Mouse (Mus musculus) inflammation-experienced regulatory T-cells, adult 6 months (primary cell): Measurements from ENCODE around the gene Cpt1c. TPM values are rescaled to one million over a fixed set of nuclear protein-coding genes. Genes with fewer than 3 reads are reported as not detected.
"Not testable (repeated sequence)": the region's sequence is repeated elsewhere in the genome, so short reads cannot be mapped to it uniquely, and the experiment has no call there.

Source experiments
- ATAC-seq: one replicate; pipeline ENCODE4 v1.8.0; 2017
- polyA plus RNA-seq, 3 experiments: library from polyadenylated mRNA; unstranded; fragments of 100-300 nt; shearing (Covaris generic); gene quantifications; one replicate each; pipeline ENCODE4 v1.2.1; 2017

Cpt1c gene
- 1 to 10 TPM in 2 of 3 experiments, under 1 TPM in 1; 0.23 to 1.9 (median 1.5) TPM for polyA plus RNA-seq

GRCm38 (mm10) chr7:44974383-44975116 is at the start of gene Cpt1c:
Cpt1c (minus strand) TSS chr7:44974851.
- ATAC-seq: no peak

- ATAC-seq: not testable (repeated sequence)
Measured at GRCm38 (mm10) chr7:45023711-45024110, 49.1 kb upstream of the Cpt1c start.

DNA sequence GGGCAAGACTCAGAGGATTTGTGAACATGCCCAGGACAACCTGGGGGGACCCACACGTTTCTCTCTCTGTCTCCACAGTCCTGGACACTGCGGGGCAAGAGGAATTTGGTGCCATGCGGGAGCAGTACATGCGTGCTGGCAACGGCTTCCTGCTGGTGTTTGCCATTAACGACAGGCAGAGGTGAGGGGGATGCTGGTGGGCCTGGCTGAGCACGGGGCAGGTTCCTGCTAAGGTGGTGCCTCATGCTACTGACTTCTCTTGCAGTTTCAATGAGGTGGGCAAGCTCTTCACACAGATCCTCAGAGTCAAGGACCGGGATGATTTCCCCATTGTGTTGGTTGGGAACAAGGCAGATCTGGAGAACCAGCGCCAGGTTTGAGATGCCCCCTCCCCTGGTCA is 45.6 kb upstream of the Cpt1c start:
- ATAC-seq: no peak

DNA sequence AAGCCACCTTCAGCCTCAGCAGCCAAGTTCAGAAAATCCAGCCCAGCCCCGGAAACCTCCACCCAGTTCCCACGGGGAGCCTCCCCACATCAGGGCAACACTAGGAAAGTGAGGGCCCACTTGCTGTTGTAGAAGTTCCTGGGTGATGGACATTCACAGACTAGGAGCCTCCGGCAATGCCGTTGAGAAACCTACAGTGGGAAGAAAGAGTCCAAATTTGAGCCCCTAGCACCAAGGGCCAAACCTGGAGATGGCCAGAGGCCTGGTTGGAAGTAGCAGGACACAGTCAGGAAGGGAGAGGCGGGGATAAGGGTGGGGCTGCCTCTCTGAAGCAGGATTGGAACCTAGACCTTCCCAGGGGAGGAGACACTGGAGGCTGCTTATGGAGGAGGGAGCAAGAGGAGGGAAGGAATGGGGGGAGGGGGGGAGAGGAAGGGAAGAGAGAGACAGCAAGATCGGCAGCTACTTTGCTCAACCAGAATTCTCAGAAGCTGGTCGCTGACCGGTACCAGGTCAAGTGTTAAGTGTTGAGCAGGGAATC is 44.5 kb upstream of the Cpt1c start:
- no peak for ATAC-seq

GRCm38 (mm10) chr7:45017242-45018061 is 42.8 kb upstream of the Cpt1c start, which contains the start of gene Rras:
Rras (plus strand) TSS chr7:45017961.
- peak; percentile 83 for ATAC-seq

DNA sequence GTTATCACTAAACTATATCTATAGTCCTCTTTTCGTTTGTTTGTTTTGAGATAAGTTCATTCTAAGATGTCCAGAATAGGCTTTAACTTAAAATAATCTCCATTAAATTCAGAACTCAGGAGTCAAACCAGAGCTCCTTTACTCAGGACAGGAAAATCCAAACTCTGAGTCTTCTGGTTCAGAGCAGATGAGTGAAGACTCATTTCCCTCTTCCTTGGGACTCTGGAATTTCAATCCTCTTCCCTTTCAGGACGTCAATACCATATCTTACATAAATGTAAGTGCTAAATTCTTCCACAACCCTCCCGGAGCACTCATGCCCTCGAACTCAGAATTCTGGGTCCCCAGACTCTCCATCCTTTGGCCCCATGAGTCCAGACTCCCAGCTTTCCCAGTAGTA is 42.1 kb upstream of the Cpt1c start:
- no peak for ATAC-seq

- ATAC-seq: peak; percentile 78
Measured at GRCm38 (mm10) chr7:45015957-45016612, 41.4 kb upstream of the Cpt1c start, which contains the start of gene Scaf1. Scaf1 (minus strand) TSS chr7:45016363.

GRCm38 (mm10) chr7:45015344-45015956 is 40.8 kb upstream of the Cpt1c start:
- no peak for ATAC-seq

DNA sequence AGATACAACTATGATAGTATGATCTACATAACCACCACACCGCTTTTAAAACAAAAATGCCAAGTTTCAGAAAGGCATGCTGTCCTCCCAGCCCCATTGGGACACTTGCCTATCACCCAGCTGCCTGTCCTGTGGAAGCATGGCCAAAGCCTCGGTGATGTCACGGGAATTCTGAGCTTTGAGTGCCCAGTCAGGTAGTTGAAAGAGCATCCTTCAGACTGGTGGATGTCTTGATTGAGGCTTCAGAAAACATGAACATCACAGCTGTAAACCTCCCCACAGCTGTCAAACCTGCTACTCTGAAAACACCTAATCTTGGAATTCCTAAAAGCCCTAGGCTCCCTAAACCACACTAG is 39.4 kb upstream of the Cpt1c start:
- no peak for ATAC-seq

- no peak for ATAC-seq
Measured at GRCm38 (mm10) chr7:45013366-45014095, 38.9 kb upstream of the Cpt1c start.

DNA sequence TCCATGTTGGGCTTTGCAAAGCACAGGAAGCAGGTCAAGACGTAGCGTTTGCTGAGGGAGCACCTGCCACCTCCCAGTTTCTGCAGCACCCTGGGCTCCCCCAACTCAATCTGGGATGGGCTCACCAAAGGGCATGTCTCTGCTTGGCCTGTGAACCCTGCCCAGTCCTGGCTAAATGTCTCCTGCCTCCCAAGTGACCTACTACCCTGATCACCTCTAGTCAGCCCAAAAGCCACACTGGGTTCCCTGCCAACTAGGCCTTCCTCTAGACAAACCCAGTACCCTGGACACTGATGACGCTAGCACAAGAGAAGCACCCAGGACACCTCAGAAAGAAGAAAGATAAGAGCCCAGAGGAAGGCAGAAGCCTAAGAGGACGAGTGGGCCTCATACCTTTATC is 38.2 kb upstream of the Cpt1c start:
- no peak for ATAC-seq

GRCm38 (mm10) chr7:45012011-45012410 is 37.4 kb upstream of the Cpt1c start:
- no peak for ATAC-seq

GRCm38 (mm10) chr7:45008411-45008810 is 33.8 kb upstream of the Cpt1c start:
- no peak for ATAC-seq

GRCm38 (mm10) chr7:45007846-45008245 is 33.2 kb upstream of the Cpt1c start:
- no peak for ATAC-seq

- ATAC-seq: no peak
Measured at GRCm38 (mm10) chr7:45007141-45007540, 32.5 kb upstream of the Cpt1c start.

DNA sequence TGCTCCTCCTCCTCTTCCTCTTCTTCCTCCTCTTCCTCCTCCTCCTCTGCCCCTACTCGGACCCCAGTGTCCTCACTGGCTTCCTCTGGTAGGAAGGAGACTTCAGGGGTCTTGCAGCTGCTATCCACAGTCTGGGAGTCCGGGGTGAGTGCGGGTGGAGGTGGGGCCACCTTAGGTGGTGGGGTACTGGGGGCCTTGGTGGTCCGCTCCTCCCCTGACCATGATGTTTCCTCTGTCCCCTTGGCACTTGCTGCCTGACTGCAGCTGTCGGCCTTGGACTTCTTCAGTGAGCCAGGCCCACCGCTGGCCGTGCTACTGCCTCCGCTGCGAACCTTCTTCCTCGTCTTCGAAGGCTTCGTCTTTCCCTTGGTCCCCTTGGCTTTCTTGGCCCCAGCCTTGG is 31.9 kb upstream of the Cpt1c start:
- no peak for ATAC-seq

DNA sequence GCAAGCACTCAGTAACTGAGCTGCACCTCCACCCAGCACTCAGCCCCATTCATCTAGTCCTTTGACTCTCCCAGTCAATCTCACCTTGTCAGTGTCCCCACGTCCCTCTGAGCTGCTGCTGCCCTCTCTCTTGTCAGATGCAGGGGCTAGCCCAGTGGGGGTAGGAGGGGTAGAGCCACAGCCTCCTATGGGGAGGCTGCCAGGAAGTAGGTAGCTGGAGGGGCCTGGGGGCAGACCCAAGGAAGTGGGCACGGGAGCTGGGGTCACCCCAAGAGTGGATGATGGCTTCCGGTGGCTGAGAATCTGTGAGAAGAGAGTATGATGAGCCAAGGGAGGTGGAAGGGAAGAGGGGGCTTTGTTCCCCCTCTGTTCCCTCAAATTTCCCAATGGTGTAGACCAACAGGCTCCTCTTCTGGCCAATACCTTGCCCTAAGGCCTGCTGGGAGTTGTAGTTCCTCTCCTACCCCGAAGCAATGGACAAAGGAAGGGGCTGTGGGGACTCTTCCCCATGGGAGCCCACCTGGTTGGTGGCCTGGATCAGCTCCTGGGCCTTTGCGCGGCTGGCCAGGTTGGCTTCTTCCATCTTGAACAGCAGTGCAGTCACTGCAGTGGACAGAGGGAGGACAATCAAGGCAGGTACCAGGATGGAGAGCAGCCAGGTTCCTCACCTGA is 30.8 kb upstream of the Cpt1c start:
- no peak for ATAC-seq

- ATAC-seq: no peak
Measured at GRCm38 (mm10) chr7:45004546-45004945, 29.9 kb upstream of the Cpt1c start.

DNA sequence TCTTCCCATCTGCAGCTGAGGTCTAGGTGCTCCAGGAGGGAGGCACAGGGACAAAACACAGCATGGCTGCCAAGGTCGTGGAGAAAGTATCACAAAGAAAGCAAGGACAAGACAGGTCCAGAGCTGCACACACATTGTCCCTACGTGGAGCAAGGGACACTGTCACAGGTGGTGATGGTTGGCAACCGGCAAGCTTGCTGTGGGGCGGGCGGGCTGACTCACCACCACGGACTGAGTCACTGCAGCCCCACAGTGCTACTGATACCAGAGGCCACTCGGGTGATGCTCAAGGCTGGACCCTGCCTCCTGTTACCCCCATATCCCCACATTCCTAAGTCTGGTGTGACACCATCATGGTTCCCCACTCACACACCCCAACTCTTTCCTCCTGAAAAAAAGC is 27.8 kb upstream of the Cpt1c start:
- no peak for ATAC-seq

DNA sequence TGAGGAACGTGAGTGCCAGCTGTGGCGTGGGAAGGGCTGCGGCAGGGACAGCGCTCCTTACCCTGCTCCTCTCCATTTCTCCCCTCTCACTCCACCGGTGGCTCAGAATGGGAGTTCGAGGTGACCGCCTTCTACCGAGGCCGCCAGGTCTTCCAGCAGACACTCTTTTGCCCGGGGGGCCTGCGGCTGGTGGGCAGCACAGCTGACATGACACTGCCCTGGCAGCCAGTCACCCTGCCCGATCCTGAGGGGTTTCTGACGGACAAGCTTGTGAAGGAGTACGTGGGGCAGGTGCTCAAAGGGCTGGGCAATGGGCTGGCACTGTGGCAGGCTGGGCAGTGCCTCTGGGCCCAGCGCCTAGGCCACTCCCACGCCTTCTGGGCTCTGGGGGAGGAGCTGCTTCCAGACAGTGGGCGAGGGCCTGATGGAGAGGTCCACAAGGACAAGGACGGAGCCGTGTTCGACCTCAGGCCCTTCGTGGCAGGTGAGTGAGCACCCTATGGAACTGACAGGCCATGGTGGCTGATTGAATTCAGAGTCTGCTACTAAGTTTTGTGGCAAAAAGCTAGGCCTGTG is 26.0 kb upstream of the Cpt1c start:
- ATAC-seq: no peak

DNA sequence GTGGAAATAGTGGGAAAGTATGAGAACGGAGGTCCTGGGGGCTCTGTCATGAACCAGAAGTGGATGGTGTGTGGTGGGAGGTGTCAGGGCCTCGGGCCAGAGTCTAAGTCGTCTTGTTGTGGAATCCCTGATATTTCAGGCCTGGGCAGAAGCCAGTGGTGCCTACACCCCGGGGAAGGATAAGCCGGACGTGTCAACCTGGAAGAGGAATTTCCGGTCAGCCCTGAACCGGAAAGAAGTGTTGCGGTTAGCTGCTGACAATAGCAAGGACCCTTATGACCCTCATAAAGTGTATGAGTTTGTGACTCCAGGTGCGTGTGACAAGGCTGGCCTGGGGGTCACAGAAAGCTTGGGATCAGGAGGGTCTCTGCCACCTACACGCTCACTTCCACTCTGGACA is 25.1 kb upstream of the Cpt1c start:
- ATAC-seq: no peak
